Mouse (Mus musculus) kidney, embryonic 14.5 days (tissue): ENCODE results near the gene Phlda2. TPM values are rescaled to one million over a fixed set of nuclear protein-coding genes. Genes with fewer than 3 reads are reported as not detected.
"Not testable (repeated sequence)": the region's sequence is repeated elsewhere in the genome, so short reads cannot be mapped to it uniquely, and the experiment has no call there.

Experiments
- ATAC-seq: fragments of 200-750 bp; cut with Nextera tagmentation; 2 replicates; pipeline ENCODE4 v1.8.0; 2017; ENCODE audit warnings: moderate number of reproducible peaks, mild to moderate bottlenecking, moderate TSS enrichment, moderate library complexity; ENCODE audit not compliant: low FRiP score, low TSS enrichment
- H3K27ac ChIP-seq: fragments of 300-500 bp; sonication (generic); 2 replicates; pipeline ENCODE4 v1.5.1; 2014; ENCODE audit warnings: low read depth, mild to moderate bottlenecking, low read length, moderate library complexity, mixed read lengths
- H3K27me3 ChIP-seq: fragments of 300-500 bp; sonication (generic); 2 replicates; pipeline ENCODE4 v1.6.1; 2014; ENCODE audit warnings: mild to moderate bottlenecking, low read length; ENCODE audit not compliant: control insufficient read depth, insufficient read depth
- H3K36me3 ChIP-seq: fragments of 300-500 bp; sonication (generic); 2 replicates; pipeline ENCODE4 v1.6.1; 2014; ENCODE audit warnings: low read length, mixed read lengths; ENCODE audit not compliant: control insufficient read depth, insufficient read depth
- H3K4me1 ChIP-seq: fragments of 300-500 bp; sonication (generic); 2 replicates; pipeline ENCODE4 v1.6.1; 2014; ENCODE audit warnings: low read length, mixed read lengths; ENCODE audit not compliant: control insufficient read depth, insufficient read depth
- H3K4me2 ChIP-seq: fragments of 300-500 bp; sonication (generic); replicated peaks from 2 replicates; pipeline ENCODE4 v1.6.1; 2014; ENCODE audit warnings: low read depth, mild to moderate bottlenecking, low read length
- H3K4me3 ChIP-seq: fragments of 300-500 bp; sonication (generic); 2 replicates; pipeline ENCODE4 v1.5.1; 2014; ENCODE audit warnings: mild to moderate bottlenecking, low read length
- H3K9ac ChIP-seq: fragments of 300-500 bp; sonication (generic); 2 replicates; pipeline ENCODE4 v1.6.1; 2014; ENCODE audit warnings: low read depth, mild to moderate bottlenecking, low read length, moderate library complexity
- H3K9me3 ChIP-seq: fragments of 300-500 bp; sonication (generic); 2 replicates; pipeline ENCODE4 v1.6.1; 2016; ENCODE audit warnings: low read length; ENCODE audit not compliant: control insufficient read depth
- whole genome bisulfite sequencing: fragments of 180-500 bp; shearing (Covaris S2); extraction: QIAGEN DNeasy Blood & Tissue Kit; methylation state at CpG from one replicate; pipeline ENCODE4 v1.1.7; 2014; 5-methylcytosine and 5-hydroxymethylcytosine counted together
- polyA plus RNA-seq: library from polyadenylated mRNA; unstranded; fragments of >200 nt; fragmentation: Nextera tagmentation; extraction: Ambion mirVana; gene quantifications from 2 replicates; pipeline ENCODE4 v1.2.1, GENCODE M21; 2014

Gene Phlda2
- polyA plus RNA-seq: 7.3 and 10.6 TPM in 2 replicates

- no peak within 1 kb of the TSS for H3K27ac ChIP-seq
- 0 out of 2 replicates have a peak, but pooled peaks have one; percentile 14 for ATAC-seq
- 4% methylated on average over 51 of the region's 51 CpGs for WGBS
Observed at GRCm38 (mm10) chr7:143502418-143503200, at the start of gene Phlda2. Phlda2 (minus strand) TSS chr7:143503150.

GRCm38 (mm10) chr7:143549588-143550220 lies 46.8 kb upstream of the Phlda2 start:
- H3K4me2 ChIP-seq: peak overlapping the region; percentile 50
- ATAC-seq: peak; percentile 8; the same call in 1 of the 2 replicates
- H3K27me3 ChIP-seq: no peaks in the 10 kb centered on the region
- no peaks in the 10 kb centered on the region for H3K9me3 ChIP-seq
- WGBS: 28% methylated on average over 2 of the region's 2 CpGs
- peak overlapping the region; percentile 97 for H3K4me3 ChIP-seq
- H3K36me3 ChIP-seq: peaks cover 15% of the 10 kb centered on the region
- H3K27ac ChIP-seq: peak overlapping the region; percentile 45
- H3K9ac ChIP-seq: peak overlapping the region; percentile 54
- peaks cover 26% of the 10 kb centered on the region for H3K4me1 ChIP-seq

More at GRCm38 (mm10) chr7:143502418-143503200, at the start of gene Phlda2:
- peak within 1 kb of the TSS; percentile 40; the same call in 1 of the 2 replicates for H3K9ac ChIP-seq
- H3K4me3 ChIP-seq: peak within 1 kb of the TSS; percentile 44
- no peaks in the 10 kb centered on the region for H3K4me1 ChIP-seq
- H3K36me3 ChIP-seq: no peaks in the 10 kb centered on the region
- no peaks in the 10 kb centered on the region for H3K9me3 ChIP-seq
- peak within 1 kb of the TSS; percentile 67 for H3K4me2 ChIP-seq
- peaks cover 37% of the 10 kb centered on the region for H3K27me3 ChIP-seq

- ATAC-seq: peak; percentile 99
- WGBS: 0% methylated on average over 41 of the region's 43 CpGs
- H3K27ac ChIP-seq: peak within 1 kb of the TSS; percentile 96
Observed at GRCm38 (mm10) chr7:143548976-143549457, 46.1 kb upstream of the Phlda2 start, which contains the start of gene Nap1l4. Nap1l4 (minus strand) TSS chr7:143549106.

GRCm38 (mm10) chr7:143548231-143548961 lies 45.4 kb upstream of the Phlda2 start:
- Histone ChIP-seq H3K27me3 (no peaks in the 10 kb centered on the region), H3K36me3 (peaks cover 8% of the 10 kb centered on the region; the same call in 1 of the 2 replicates), H3K9ac (peak overlapping the region; percentile 93), H3K4me2 (peak overlapping the region; percentile 82), H3K4me3 (peak overlapping the region; percentile 97), H3K9me3 (no peaks in the 10 kb centered on the region), H3K27ac (peak overlapping the region; percentile 96), H3K4me1 (peaks cover 26% of the 10 kb centered on the region)
- peak; percentile 82 for ATAC-seq
- WGBS: under 1% methylated on average over 37 of the region's 63 CpGs

More at GRCm38 (mm10) chr7:143548976-143549457, 46.1 kb upstream of the Phlda2 start, which contains the start of gene Nap1l4:
- H3K4me2 ChIP-seq: peak within 1 kb of the TSS; percentile 82
- peaks cover 26% of the 10 kb centered on the region for H3K4me1 ChIP-seq
- H3K9ac ChIP-seq: peak within 1 kb of the TSS; percentile 93
- H3K27me3 ChIP-seq: no peaks in the 10 kb centered on the region
- H3K4me3 ChIP-seq: peak within 1 kb of the TSS; percentile 97
- peaks cover 10% of the 10 kb centered on the region for H3K36me3 ChIP-seq
- H3K9me3 ChIP-seq: no peaks in the 10 kb centered on the region

GRCm38 (mm10) chr7:143546554-143546953 lies 43.6 kb upstream of the Phlda2 start:
- H3K4me3 ChIP-seq: no peak overlapping the region
- H3K27me3 ChIP-seq: no peaks in the 10 kb centered on the region
- H3K4me1 ChIP-seq: peaks cover 26% of the 10 kb centered on the region
- ATAC-seq: no peak
- H3K27ac ChIP-seq: no peak overlapping the region
- H3K9ac ChIP-seq: 0 out of 2 replicates have a peak overlapping the region, but pooled peaks have one; percentile 28
- peaks cover 10% of the 10 kb centered on the region for H3K36me3 ChIP-seq
- peak overlapping the region; percentile 82; the same call in 1 of the 2 replicates for H3K4me2 ChIP-seq
- H3K9me3 ChIP-seq: no peaks in the 10 kb centered on the region
- WGBS: 52% methylated on average over 2 of the region's 2 CpGs

GRCm38 (mm10) chr7:143544368-143544767 lies 41.4 kb upstream of the Phlda2 start:
- Histone ChIP-seq H3K4me1 (peaks cover 21% of the 10 kb centered on the region), H3K4me3 (no peak overlapping the region), H3K9ac (no peak overlapping the region), H3K27ac (no peak overlapping the region), H3K9me3 (no peaks in the 10 kb centered on the region), H3K27me3 (no peaks in the 10 kb centered on the region), H3K4me2 (no peak overlapping the region), H3K36me3 (peaks cover 24% of the 10 kb centered on the region)
- no peak for ATAC-seq
- WGBS: 94% methylated on average over 2 of the region's 2 CpGs

- Histone ChIP-seq H3K4me2 (no peak overlapping the region), H3K9me3 (no peaks in the 10 kb centered on the region), H3K9ac (no peak overlapping the region), H3K36me3 (peaks cover 73% of the 10 kb centered on the region), H3K4me3 (no peak overlapping the region), H3K27ac (no peak overlapping the region), H3K27me3 (no peaks in the 10 kb centered on the region), H3K4me1 (no peaks in the 10 kb centered on the region)
- no peak for ATAC-seq
- 79% methylated on average over 1 of the region's 1 CpGs for WGBS
Observed at GRCm38 (mm10) chr7:143538671-143539070, 35.7 kb upstream of the Phlda2 start.

GRCm38 (mm10) chr7:143538229-143538628 lies 35.3 kb upstream of the Phlda2 start:
- H3K36me3 ChIP-seq: peaks cover 77% of the 10 kb centered on the region
- not testable (repeated sequence) for H3K27me3 ChIP-seq, H3K4me3 ChIP-seq, H3K27ac ChIP-seq, H3K4me1 ChIP-seq, H3K4me2 ChIP-seq, H3K9me3 ChIP-seq, ATAC-seq, H3K9ac ChIP-seq
- WGBS: 93% methylated on average over 6 of the region's 6 CpGs
